Mouse (Mus musculus) hematopoietic stem cell, adult 5-6 weeks (primary cell): Measurements from ENCODE around the gene Olfr160. TPM values are rescaled to one million over a fixed set of nuclear protein-coding genes. Genes with fewer than 3 reads are reported as not detected.

Experiments
- ATAC-seq, 2 experiments: fragments of 125-278 bp in 1 of 2; replicated peaks in 1 of 2; 2 replicates each; pipeline ENCODE4 v1.8.0; 2016 to 2017; ENCODE audit warnings: inconsistent platforms in 2 of 2, mild to moderate bottlenecking in 2 of 2, moderate number of reproducible peaks in 2 of 2, low read depth in 1 of 2, moderate TSS enrichment in 1 of 2; ENCODE audit not compliant: low FRiP score in 2 of 2, poor library complexity in 2 of 2, severe bottlenecking in 2 of 2, insufficient read depth in 1 of 2, low TSS enrichment in 1 of 2
- total RNA-seq: library from RNA; stranded (forward); fragments of 172-1452, 232-1000 nt; gene quantifications from 2 replicates; pipeline ENCODE4 v1.2.3, GENCODE M21; 2017

The Olfr160 gene
- total RNA-seq, 1 experiment from 2014 or later, result not detected

GRCm38 (mm10) chr9:37663210-37663609, 52.8 kb downstream of the Olfr160 start:
- no peak for ATAC-seq

GRCm38 (mm10) chr9:37659413-37659812, 56.6 kb downstream of the Olfr160 start:
- ATAC-seq, result no peak

Other genes starting within 250 kb of the Olfr160 start
- gene Msantd2, start 226.9 kb downstream of the Olfr160 start, total RNA-seq, result 44.3 and 63.0 TPM in 2 replicates
- gene Esam, start 188.2 kb downstream of the Olfr160 start, total RNA-seq, result 12.3 and 15.7 TPM in 2 replicates
- 2.2 and 4.9 TPM in 2 replicates for gene Vsig2, start 177.0 kb downstream of the Olfr160 start, total RNA-seq
- gene Nrgn, start 163.3 kb downstream of the Olfr160 start, total RNA-seq, result 24.4 and 42.0 TPM in 2 replicates
- gene Siae, start 160.6 kb downstream of the Olfr160 start, total RNA-seq, result 26.1 and 29.4 TPM in 2 replicates
- 6.2 and 24.1 TPM in 2 replicates for gene Spa17, start 102.5 kb downstream of the Olfr160 start, total RNA-seq
- gene Tbrg1, start 58.9 kb downstream of the Olfr160 start, total RNA-seq, result 59.9 and 89.5 TPM in 2 replicates
- not detected in 2 replicates for gene Panx3, start 47.0 kb downstream of the Olfr160 start, total RNA-seq
- gene Olfr874, start 28.9 kb upstream of the Olfr160 start, total RNA-seq, result not detected in 2 replicates
- not detected in 2 replicates for gene Olfr875, start 55.6 kb upstream of the Olfr160 start, total RNA-seq
- gene Olfr876, start 86.8 kb upstream of the Olfr160 start, total RNA-seq, result not detected in 2 replicates
- gene Olfr877, start 138.0 kb upstream of the Olfr160 start, total RNA-seq, result not detected in 2 replicates
- 0.06 TPM in 1 of 2 replicates, not detected in the other for gene Olfr145, start 180.5 kb upstream of the Olfr160 start, total RNA-seq
- not detected in 2 replicates for gene Olfr878, start 201.6 kb upstream of the Olfr160 start, total RNA-seq